Mouse (Mus musculus): Measurements from ENCODE around the gene Sdha.

Sdha gene

GRCm38 (mm10) chr13:74349566-74350434, at the start of gene Sdha, which contains the start of gene Ccdc127:
TSS of gene Sdha (minus strand) at chr13:74350280.
TSS of gene Ccdc127 (plus strand) at chr13:74350309.
- peak; percentile 97 for DNase-seq

- DNase-seq: peak; percentile 35
Observed at GRCm38 (mm10) chr13:74399298-74399839, 49.3 kb upstream of the Sdha start, which contains the start of gene Ftl1-ps1. TSS of gene Ftl1-ps1 (plus strand) at chr13:74399694.

- no peak for DNase-seq
Observed at GRCm38 (mm10) chr13:74391156-74391555, 41.1 kb upstream of the Sdha start.

- DNase-seq: peak; percentile 85
Observed at GRCm38 (mm10) chr13:74390371-74390990, 40.4 kb upstream of the Sdha start, which contains the start of gene Zfp72. TSS of gene Zfp72 (minus strand) at chr13:74390836.

- DNase-seq: no peak
Observed at GRCm38 (mm10) chr13:74389730-74390129, 39.6 kb upstream of the Sdha start.

GRCm38 (mm10) chr13:74382289-74382688, 32.2 kb upstream of the Sdha start:
- no peak for DNase-seq

- no peak for DNase-seq
Observed at GRCm38 (mm10) chr13:74381533-74382276, 31.6 kb upstream of the Sdha start.

GRCm38 (mm10) chr13:74363859-74364235, 13.8 kb upstream of the Sdha start, which contains the start of gene Lrrc14b:
TSS of gene Lrrc14b (minus strand) at chr13:74364005.
- DNase-seq: peak; percentile 23

GRCm38 (mm10) chr13:74363176-74363858, 13.2 kb upstream of the Sdha start:
- peak; percentile 15 for DNase-seq

- no peak for DNase-seq
Observed at GRCm38 (mm10) chr13:74362218-74362617, 12.1 kb upstream of the Sdha start.

- no peak for DNase-seq
Observed at GRCm38 (mm10) chr13:74356491-74356890, 6.4 kb upstream of the Sdha start.

- DNase-seq: no peak
Observed at GRCm38 (mm10) chr13:74350435-74350906, 391 bp upstream of the Sdha start.

GRCm38 (mm10) chr13:74341036-74341435, 9.0 kb downstream of the Sdha start:
- peak; percentile 61 for DNase-seq

- DNase-seq: no peak
Observed at GRCm38 (mm10) chr13:74329321-74329720, 20.8 kb downstream of the Sdha start.

GRCm38 (mm10) chr13:74317170-74317849, 32.8 kb downstream of the Sdha start, which contains the start of gene Pdcd6:
TSS of gene Pdcd6 (minus strand) at chr13:74317580.
- peak; percentile 95 for DNase-seq

GRCm38 (mm10) chr13:74316789-74317169, 33.3 kb downstream of the Sdha start:
- no peak for DNase-seq

GRCm38 (mm10) chr13:74316386-74316785, 33.7 kb downstream of the Sdha start:
- DNase-seq: no peak

- DNase-seq: no peak
Observed at GRCm38 (mm10) chr13:74314616-74315015, 35.5 kb downstream of the Sdha start.

- no peak for DNase-seq
Observed at GRCm38 (mm10) chr13:74305780-74306179, 44.3 kb downstream of the Sdha start.

- no peak for DNase-seq
Observed at GRCm38 (mm10) chr13:74305380-74305779, 44.7 kb downstream of the Sdha start.
